Comparison of ENCODE assay signal across 8 mouse cellular contexts in the genomic region with DNA sequence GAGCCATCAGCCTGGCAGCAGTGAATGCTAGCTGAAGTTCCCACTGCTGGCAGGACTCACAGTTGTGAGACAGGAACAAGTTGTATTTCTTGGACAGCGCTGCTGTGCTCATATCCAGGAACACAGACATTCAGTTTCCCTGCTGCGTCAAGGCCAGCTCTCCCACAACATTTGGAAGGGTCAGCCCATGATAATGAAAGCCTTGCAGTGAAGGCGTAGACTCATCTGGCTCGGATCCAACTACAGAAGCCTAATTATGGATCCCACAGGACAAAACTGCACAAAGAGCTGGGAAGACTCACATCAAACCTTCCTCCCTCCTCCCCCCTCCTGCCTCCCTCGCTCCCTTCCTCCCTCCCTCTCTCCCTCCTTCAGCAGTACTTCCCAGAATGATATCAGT. TPM values are rescaled to one million over a fixed set of nuclear protein-coding genes. Genes with fewer than 3 reads are reported as not detected.
DNase-seq lines count a peak whose midpoint lies in the region; ATAC-seq lines count a peak whose summit lies in the region.

No protein-coding gene starts in this region.

- DNase-seq in midbrain, embryonic 11.5 days (ENCODE audit: low spot score, missing footprints) = no peak
- DNase-seq in forebrain, embryonic 14.5 days (ENCODE audit: low spot score) = peak; percentile 91
- DNase-seq in kidney, postnatal 14 days = peak; percentile 83
- peak; percentile 70 to 77 for DNase-seq in lung, adult 18-20 months
- peak; percentile 61 for DNase-seq in right cerebral cortex, postnatal 25 days

- no peak overlapping the region for H3K9ac ChIP-seq in midbrain, embryonic 13.5 days (replicated peaks)
- H3K9ac ChIP-seq in midbrain, embryonic 11.5 days (ENCODE audit: low read length) = no peak overlapping the region
- H3K9ac ChIP-seq in forebrain, embryonic 14.5 days (ENCODE audit: low read length) = no peak overlapping the region
- H3K9ac ChIP-seq in heart, embryonic 13.5 days = peak overlapping the region; percentile 50

- WGBS in midbrain, embryonic 13.5 days = 34% methylated on average over 5 of the region's 5 CpGs
- WGBS in midbrain, embryonic 11.5 days = 68% methylated on average over 5 of the region's 5 CpGs
- WGBS in forebrain, embryonic 14.5 days = 7% methylated on average over 5 of the region's 5 CpGs
- WGBS in heart, embryonic 13.5 days = 7% methylated on average over 5 of the region's 5 CpGs

- no peak overlapping the region for H3K4me2 ChIP-seq in midbrain, embryonic 13.5 days (replicated peaks)
- no peak overlapping the region for H3K4me2 ChIP-seq in midbrain, embryonic 11.5 days
- peak overlapping the region; percentile 18; the same call in 1 of the 2 replicates for H3K4me2 ChIP-seq in forebrain, embryonic 14.5 days (ENCODE audit: low read length)
- peak overlapping the region; percentile 45 for H3K4me2 ChIP-seq in heart, embryonic 13.5 days

- no peaks in the 10 kb centered on the region for H3K9me3 ChIP-seq in midbrain, embryonic 13.5 days
- H3K9me3 ChIP-seq in midbrain, embryonic 11.5 days (ENCODE audit: control insufficient read depth, low read length) = no peaks in the 10 kb centered on the region
- H3K9me3 ChIP-seq in forebrain, embryonic 14.5 days (replicated peaks; ENCODE audit: control insufficient read depth, low read length) = no peaks in the 10 kb centered on the region
- no peaks in the 10 kb centered on the region for H3K9me3 ChIP-seq in heart, embryonic 13.5 days

- no peaks in the 10 kb centered on the region for H3K27me3 ChIP-seq in midbrain, embryonic 13.5 days
- no peaks in the 10 kb centered on the region for H3K27me3 ChIP-seq in midbrain, embryonic 11.5 days (ENCODE audit: control insufficient read depth, insufficient read depth, low read length)
- no peaks in the 10 kb centered on the region for H3K27me3 ChIP-seq in forebrain, embryonic 14.5 days (replicated peaks; ENCODE audit: control insufficient read depth, insufficient read depth, low read length)
- H3K27me3 ChIP-seq in heart, embryonic 13.5 days (replicated peaks) = no peaks in the 10 kb centered on the region

- H3K4me3 ChIP-seq in midbrain, embryonic 13.5 days (replicated peaks) = no peak overlapping the region
- no peak overlapping the region for H3K4me3 ChIP-seq in midbrain, embryonic 11.5 days (ENCODE audit: low read depth, low read length)
- no peak overlapping the region for H3K4me3 ChIP-seq in forebrain, embryonic 14.5 days (ENCODE audit: low read depth, low read length)
- no peak overlapping the region for H3K4me3 ChIP-seq in heart, embryonic 13.5 days

- H3K4me1 ChIP-seq in midbrain, embryonic 13.5 days (replicated peaks) = peaks cover 9% of the 10 kb centered on the region
- H3K4me1 ChIP-seq in midbrain, embryonic 11.5 days (ENCODE audit: control insufficient read depth, insufficient read depth, low read length) = no peaks in the 10 kb centered on the region
- H3K4me1 ChIP-seq in forebrain, embryonic 14.5 days (ENCODE audit: control insufficient read depth, insufficient read depth, low read length) = peaks cover 9% of the 10 kb centered on the region; the same call in 1 of the 2 replicates
- H3K4me1 ChIP-seq in heart, embryonic 13.5 days = peaks cover 53% of the 10 kb centered on the region

- no peaks in the 10 kb centered on the region for H3K36me3 ChIP-seq in midbrain, embryonic 13.5 days
- no peaks in the 10 kb centered on the region for H3K36me3 ChIP-seq in midbrain, embryonic 11.5 days (ENCODE audit: control insufficient read depth, insufficient read depth, low read length)
- no peaks in the 10 kb centered on the region for H3K36me3 ChIP-seq in forebrain, embryonic 14.5 days (ENCODE audit: control insufficient read depth, insufficient read depth, low read length)
- peaks cover 35% of the 10 kb centered on the region for H3K36me3 ChIP-seq in heart, embryonic 13.5 days

- ATAC-seq in midbrain, embryonic 13.5 days = peak; percentile 71
- ATAC-seq in midbrain, embryonic 11.5 days (ENCODE audit: low FRiP score) = no peak
- peak; percentile 73 for ATAC-seq in forebrain, embryonic 14.5 days
- ATAC-seq in heart, embryonic 13.5 days (ENCODE audit: extremely low read depth, insufficient number of reproducible peaks, low FRiP score, low TSS enrichment) = peak; percentile 67
- ATAC-seq in granulocyte monocyte progenitor cell, adult 5-6 weeks (replicated peaks; ENCODE audit: poor library complexity, severe bottlenecking) = no peak

- H3K27ac ChIP-seq in midbrain, embryonic 13.5 days = peak overlapping the region; percentile 31; the same call in 1 of the 2 replicates
- H3K27ac ChIP-seq in midbrain, embryonic 11.5 days (ENCODE audit: low read depth, low read length) = no peak overlapping the region
- peak overlapping the region; percentile 52; the same call in 1 of the 2 replicates for H3K27ac ChIP-seq in forebrain, embryonic 14.5 days (ENCODE audit: low read depth, low read length)
- H3K27ac ChIP-seq in heart, embryonic 13.5 days (replicated peaks) = peak overlapping the region; percentile 86

RNA-seq across cellular contexts. Expression of a gene that starts 18.9 kb away (rescaled TPM):
- polyA plus RNA-seq in midbrain, embryonic 13.5 days (2015; fragmentation: Nextera tagmentation; extraction: Ambion mirVana) = not detected in 2 replicates
- not detected in 2 replicates for polyA plus RNA-seq in midbrain, embryonic 11.5 days (2014; fragmentation: Nextera tagmentation; extraction: Ambion mirVana)
- not detected in 2 replicates for polyA plus RNA-seq in forebrain, embryonic 14.5 days (2014; fragmentation: Nextera tagmentation; extraction: Ambion mirVana)
- 0.22 and 0.24 TPM in 2 replicates for polyA plus RNA-seq in heart, embryonic 13.5 days (2015; fragmentation: Nextera tagmentation; extraction: Ambion mirVana)
- not detected in 2 replicates for total RNA-seq in granulocyte monocyte progenitor cell, adult 5-6 weeks (2014; fragmentation: Nextera tagmentation)
- total RNA-seq in granulocyte monocyte progenitor cell, adult 5-6 weeks (2017) = not detected in 2 replicates

RNA-seq across cellular contexts. Expression of a gene that starts 34.0 kb away (rescaled TPM):
- 0.40 and 0.52 TPM in 2 replicates for polyA plus RNA-seq in midbrain, embryonic 13.5 days (2015; fragmentation: Nextera tagmentation; extraction: Ambion mirVana)
- 0.12 and 0.43 TPM in 2 replicates for polyA plus RNA-seq in midbrain, embryonic 11.5 days (2014; fragmentation: Nextera tagmentation; extraction: Ambion mirVana)
- polyA plus RNA-seq in forebrain, embryonic 14.5 days (2014; fragmentation: Nextera tagmentation; extraction: Ambion mirVana) = 0.22 TPM in 1 of 2 replicates, not detected in the other
- polyA plus RNA-seq in heart, embryonic 13.5 days (2015; fragmentation: Nextera tagmentation; extraction: Ambion mirVana) = 4.0 and 5.6 TPM in 2 replicates
- total RNA-seq in granulocyte monocyte progenitor cell, adult 5-6 weeks (2014; fragmentation: Nextera tagmentation) = not detected in 2 replicates
- total RNA-seq in granulocyte monocyte progenitor cell, adult 5-6 weeks (2017) = not detected in 2 replicates

Comparison
In these comparisons a context has a peak if more than half of its experiments do, and no peak if none do; other contexts are left out.
1. ATAC-seq: peak in midbrain, embryonic 13.5 days (single experiment), forebrain, embryonic 14.5 days (single experiment) and heart, embryonic 13.5 days (single experiment); none in midbrain, embryonic 11.5 days (single experiment) and granulocyte monocyte progenitor cell, adult 5-6 weeks (single experiment).
2. H3K4me2 ChIP-seq: peak in forebrain, embryonic 14.5 days (single experiment) and heart, embryonic 13.5 days (single experiment); none in midbrain, embryonic 13.5 days (single experiment) and midbrain, embryonic 11.5 days (single experiment).